Mouse (Mus musculus): ENCODE data around the gene Kif5a. TPM values are rescaled to one million over a fixed set of nuclear protein-coding genes. Genes with fewer than 3 reads are reported as not detected.

The Kif5a gene
- polyA plus RNA-seq, 1 experiment from 2014 or later: 70.0 TPM

DNA sequence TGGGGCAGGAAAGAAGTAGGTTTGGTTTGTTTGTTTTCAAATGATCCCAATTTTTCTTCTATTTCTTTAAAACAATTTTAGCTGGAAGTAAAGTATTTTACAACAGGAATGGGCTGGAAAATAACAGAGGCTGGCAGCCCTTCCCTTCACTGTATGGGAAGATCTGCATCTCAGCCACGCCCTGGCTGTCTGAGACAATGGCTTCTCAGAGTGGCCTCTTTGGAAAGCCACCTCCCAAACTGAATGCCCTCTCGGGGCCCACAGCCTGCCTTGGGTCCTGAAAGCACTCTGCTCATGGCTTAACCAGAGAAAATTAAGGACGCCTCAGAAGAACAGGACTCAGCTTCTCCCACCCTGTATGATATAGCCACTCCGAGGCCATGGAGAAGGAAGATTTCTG, 6.7 kb upstream of the Kif5a start:
- 59% methylated on average over 4 of the region's 4 CpGs for WGBS

DNA sequence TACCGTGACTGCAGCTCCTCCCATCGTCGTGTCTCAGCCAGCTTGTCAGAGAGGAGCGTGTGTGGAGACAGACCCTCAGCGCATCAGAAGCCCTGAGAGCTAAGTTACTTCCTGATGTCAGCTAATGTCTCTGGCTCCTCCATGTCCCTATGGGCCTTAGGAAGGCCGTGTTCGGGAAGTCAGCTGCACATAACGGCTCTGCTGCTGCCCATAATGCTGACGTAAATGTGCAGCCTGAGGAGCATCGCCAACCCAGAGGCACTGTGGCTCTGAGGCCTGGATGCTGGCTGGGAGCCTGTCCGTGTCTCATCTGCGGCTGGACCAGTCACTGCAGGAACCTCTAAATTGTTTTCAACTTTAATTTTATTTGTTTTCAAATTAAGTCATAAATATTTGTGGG, 5.9 kb upstream of the Kif5a start:
- Histone ChIP-seq H3K4me2 (replicated peaks) (no peak overlapping the region), H3K27ac (peak overlapping the region; percentile 24; the same call in 1 of the 2 replicates), H3K4me1 (peaks cover 31% of the 10 kb centered on the region), H3K9me3 (replicated peaks) (no peaks in the 10 kb centered on the region), H3K9ac (0 out of 2 replicates have a peak overlapping the region, but pooled peaks have one; percentile 8), H3K4me3 (no peak overlapping the region), H3K36me3 (peaks cover 47% of the 10 kb centered on the region), H3K27me3 (peaks cover 5% of the 10 kb centered on the region)
- ATAC-seq (ENCODE audit: low FRiP score): no peak
- whole genome bisulfite sequencing: 77% methylated on average over 12 of the region's 12 CpGs

More for the DNA sequence above, 6.7 kb upstream of the Kif5a start:
- Histone ChIP-seq H3K9me3 (replicated peaks) (no peaks in the 10 kb centered on the region), H3K27ac (peak overlapping the region; percentile 26; the same call in 1 of the 2 replicates), H3K9ac (no peak overlapping the region), H3K4me2 (replicated peaks) (no peak overlapping the region), H3K27me3 (no peaks in the 10 kb centered on the region), H3K36me3 (peaks cover 55% of the 10 kb centered on the region), H3K4me3 (no peak overlapping the region), H3K4me1 (peaks cover 31% of the 10 kb centered on the region)
- ATAC-seq (ENCODE audit: low FRiP score): no peak

DNA sequence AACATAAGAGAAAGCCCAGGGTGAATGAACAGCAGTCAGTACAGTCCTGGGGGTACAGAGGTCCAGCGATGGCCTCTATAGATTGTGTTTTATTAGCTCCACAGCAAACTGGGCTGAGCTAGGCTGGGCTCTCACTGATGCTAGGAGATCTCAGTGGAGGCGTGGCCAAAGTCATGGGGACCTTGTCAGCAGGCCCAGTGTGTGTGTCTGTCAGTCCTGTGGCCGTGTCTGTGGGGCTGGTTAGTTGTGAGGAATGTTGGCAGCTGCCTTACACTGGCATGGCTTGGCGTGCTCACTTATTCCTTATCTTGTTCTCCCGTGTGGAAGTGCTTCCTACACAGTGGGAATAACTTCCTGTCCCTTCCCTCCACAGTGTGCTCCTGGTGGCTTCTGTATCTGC, 5.3 kb upstream of the Kif5a start:
- Histone ChIP-seq H3K9ac (0 out of 2 replicates have a peak overlapping the region, but pooled peaks have one; percentile 8), H3K4me1 (peaks cover 34% of the 10 kb centered on the region), H3K36me3 (peaks cover 41% of the 10 kb centered on the region), H3K9me3 (replicated peaks) (no peaks in the 10 kb centered on the region), H3K4me3 (no peak overlapping the region), H3K4me2 (replicated peaks) (no peak overlapping the region), H3K27ac (peak overlapping the region; percentile 24; the same call in 1 of the 2 replicates), H3K27me3 (peaks cover 10% of the 10 kb centered on the region)
- ATAC-seq (ENCODE audit: low FRiP score): no peak
- WGBS: 80% methylated on average over 5 of the region's 5 CpGs

DNA sequence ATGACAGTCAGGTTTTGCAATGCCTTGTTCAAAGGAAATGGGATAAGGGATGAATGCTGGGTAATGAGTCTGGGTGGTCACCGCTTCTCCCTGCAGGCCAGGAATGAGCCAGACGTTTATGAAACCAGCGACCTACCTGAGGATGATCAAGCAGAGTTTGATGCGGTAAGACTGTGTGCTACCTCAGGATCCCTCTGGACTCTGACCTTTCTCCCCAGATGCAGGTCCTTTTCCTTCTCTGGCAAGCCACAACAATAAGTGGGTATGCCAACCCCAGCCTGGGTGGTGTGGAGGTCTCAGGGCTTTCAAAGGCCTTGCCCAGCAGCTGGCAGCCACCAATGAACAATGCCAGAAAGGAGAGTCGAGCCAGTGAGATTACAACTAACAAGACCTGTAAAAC, 4.2 kb upstream of the Kif5a start:
- ATAC-seq (ENCODE audit: low FRiP score): no peak
- peaks cover 14% of the 10 kb centered on the region for H3K27me3 ChIP-seq
- peaks cover 39% of the 10 kb centered on the region for H3K4me1 ChIP-seq
- whole genome bisulfite sequencing: 76% methylated on average over 5 of the region's 5 CpGs
- peak overlapping the region; percentile 99 for H3K9ac ChIP-seq
- no peaks in the 10 kb centered on the region for H3K9me3 ChIP-seq (replicated peaks)
- peaks cover 30% of the 10 kb centered on the region for H3K36me3 ChIP-seq
- H3K27ac ChIP-seq: peak overlapping the region; percentile 93; the same call in 1 of the 2 replicates
- peak overlapping the region; percentile 97 for H3K4me3 ChIP-seq
- peak overlapping the region; percentile 92 for H3K4me2 ChIP-seq (replicated peaks)

DNA sequence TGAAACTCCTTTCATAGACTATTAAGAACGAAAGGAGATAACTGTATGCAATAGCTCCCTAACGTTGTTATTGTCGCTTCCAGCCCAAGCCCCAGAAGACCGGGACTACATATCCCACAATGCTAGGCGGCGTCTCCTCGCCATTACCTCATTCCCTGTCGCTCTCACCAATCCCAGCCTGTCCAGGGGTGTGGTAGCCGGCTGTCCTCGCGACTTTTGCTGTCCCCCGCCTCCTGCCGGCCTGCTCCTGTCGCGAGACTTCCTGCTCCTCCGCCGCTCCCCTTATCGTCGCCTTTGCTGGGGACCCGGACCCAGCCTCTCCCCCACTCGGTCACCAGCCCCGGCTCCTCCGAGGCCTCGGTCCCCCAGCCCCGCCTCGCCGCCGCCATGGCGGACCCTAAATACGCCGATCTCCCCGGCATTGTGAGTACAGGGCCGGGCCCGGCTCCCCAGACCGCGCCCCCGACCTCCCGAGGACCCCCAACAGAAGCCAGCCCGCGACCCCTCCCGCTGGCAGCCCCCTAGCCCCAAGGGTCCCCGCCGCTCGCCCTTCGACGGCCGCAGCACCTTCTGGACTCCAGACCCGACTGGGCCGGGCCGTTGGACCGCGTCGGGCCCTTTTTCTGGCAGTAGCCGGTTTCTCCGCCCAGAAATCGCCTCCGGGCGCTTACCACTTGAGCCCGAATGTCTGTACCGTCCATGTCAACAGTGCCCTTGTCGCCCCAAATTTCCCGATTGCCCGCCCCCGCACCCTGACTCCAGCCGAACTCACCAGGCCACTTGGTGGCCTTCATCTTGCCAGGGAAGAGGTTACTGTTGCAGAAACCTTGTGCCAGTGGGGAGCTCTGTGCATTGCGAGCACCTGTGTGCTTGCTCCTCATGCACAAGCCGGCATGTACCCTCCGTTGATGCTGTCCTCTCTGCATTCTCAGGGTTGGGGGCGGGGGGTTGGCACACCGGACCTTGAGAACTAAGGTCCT, 3.3 kb upstream of the Kif5a start, which contains the start of gene Dctn2:
Gene Dctn2, plus strand, starts transcription at position 257 of the 980 bp plus-strand sequence.
- no peaks in the 10 kb centered on the region for H3K9me3 ChIP-seq (replicated peaks)
- H3K4me2 ChIP-seq (replicated peaks): peak within 1 kb of the TSS; percentile 92
- peaks cover 21% of the 10 kb centered on the region for H3K36me3 ChIP-seq
- H3K4me1 ChIP-seq: peaks cover 44% of the 10 kb centered on the region
- peak within 1 kb of the TSS; percentile 99 for H3K9ac ChIP-seq
- WGBS: under 1% methylated on average over 66 of the region's 70 CpGs
- ATAC-seq (ENCODE audit: low FRiP score): peak; percentile 94
- peak within 1 kb of the TSS; percentile 93 for H3K27ac ChIP-seq
- H3K27me3 ChIP-seq: peaks cover 14% of the 10 kb centered on the region
- peak within 1 kb of the TSS; percentile 97 for H3K4me3 ChIP-seq

DNA sequence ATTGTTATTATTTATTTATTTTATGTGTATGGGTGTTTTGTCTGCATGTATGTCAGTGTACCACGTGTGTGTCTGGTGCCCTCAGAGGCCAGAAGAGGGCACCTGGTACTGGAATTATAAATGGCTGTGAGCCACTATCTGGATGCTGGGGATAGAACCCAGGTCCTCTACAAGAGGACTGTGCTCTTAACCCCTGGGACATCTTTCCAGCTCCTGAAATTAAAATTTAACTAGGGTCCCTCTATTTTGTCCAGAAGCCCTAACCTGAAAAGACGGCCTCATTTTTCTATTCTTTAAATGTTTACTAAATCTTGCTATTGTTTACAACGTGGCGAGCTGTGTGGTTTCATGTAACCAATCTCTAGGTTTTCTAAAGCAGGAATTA, 2.6 kb upstream of the Kif5a start:
- Histone ChIP-seq H3K4me3 (peak overlapping the region; percentile 97; the same call in 1 of the 2 replicates), H3K9ac (no peak overlapping the region), H3K27ac (peak overlapping the region; percentile 93; the same call in 1 of the 2 replicates), H3K36me3 (peaks cover 17% of the 10 kb centered on the region), H3K4me1 (peaks cover 51% of the 10 kb centered on the region), H3K9me3 (replicated peaks) (no peaks in the 10 kb centered on the region), H3K4me2 (replicated peaks) (peak overlapping the region; percentile 34), H3K27me3 (peaks cover 14% of the 10 kb centered on the region)
- 25% methylated on average over 4 of the region's 4 CpGs for WGBS
- peak; percentile 48; the same call in 1 of the 2 replicates for ATAC-seq (ENCODE audit: low FRiP score)

DNA sequence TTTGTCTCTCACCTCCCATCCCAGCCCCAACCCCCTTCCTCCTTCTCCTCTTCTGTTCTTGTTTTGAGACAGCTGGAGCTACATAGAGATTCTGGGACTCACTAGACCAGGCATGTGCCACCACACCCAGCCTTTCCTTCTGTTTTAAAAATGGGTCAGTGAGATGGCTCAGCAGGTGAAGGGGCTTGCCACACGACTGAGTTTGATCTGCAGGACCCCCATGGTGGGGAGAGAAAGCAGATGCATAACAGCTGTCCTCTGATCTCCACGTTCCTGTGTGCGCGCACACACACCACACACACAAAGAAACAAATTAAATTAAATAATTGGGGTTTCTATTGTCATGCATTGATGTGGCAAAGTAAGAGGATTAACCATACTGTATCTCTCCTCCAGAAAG, 1.8 kb upstream of the Kif5a start:
- no peak overlapping the region for H3K4me2 ChIP-seq (replicated peaks)
- peaks cover 51% of the 10 kb centered on the region for H3K4me1 ChIP-seq
- ATAC-seq (ENCODE audit: low FRiP score): no peak
- H3K9ac ChIP-seq: no peak overlapping the region
- no peaks in the 10 kb centered on the region for H3K9me3 ChIP-seq (replicated peaks)
- H3K4me3 ChIP-seq: no peak overlapping the region
- 62% methylated on average over 4 of the region's 4 CpGs for WGBS
- no peak overlapping the region for H3K27ac ChIP-seq
- peaks cover 11% of the 10 kb centered on the region for H3K36me3 ChIP-seq
- peaks cover 14% of the 10 kb centered on the region for H3K27me3 ChIP-seq

DNA sequence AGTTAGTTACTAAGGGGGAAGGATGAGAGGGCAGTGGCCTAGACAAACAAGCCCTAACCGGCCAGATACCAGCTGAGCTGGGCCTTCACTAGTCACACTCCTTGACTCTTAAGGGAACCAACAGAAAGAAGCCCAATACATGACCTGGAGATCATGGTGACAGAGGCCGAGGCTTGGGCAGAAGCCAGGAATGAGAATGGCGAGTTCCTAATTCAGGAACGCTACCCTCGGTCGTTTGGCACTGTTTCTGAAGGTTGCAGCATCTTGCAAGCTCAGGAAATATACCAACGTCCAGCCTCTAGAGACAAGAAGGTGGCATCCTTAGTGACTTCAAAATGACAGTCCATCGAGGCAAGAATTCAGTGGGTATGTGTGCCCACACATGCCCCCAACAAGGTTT, 1.2 kb upstream of the Kif5a start:
- peaks cover 14% of the 10 kb centered on the region for H3K27me3 ChIP-seq
- WGBS: 79% methylated on average over 8 of the region's 8 CpGs
- no peak for ATAC-seq (ENCODE audit: low FRiP score)
- H3K4me1 ChIP-seq: peaks cover 55% of the 10 kb centered on the region
- H3K4me3 ChIP-seq: no peak overlapping the region
- H3K9ac ChIP-seq: no peak overlapping the region
- H3K9me3 ChIP-seq (replicated peaks): no peaks in the 10 kb centered on the region
- no peak overlapping the region for H3K27ac ChIP-seq
- H3K36me3 ChIP-seq: peaks cover 9% of the 10 kb centered on the region
- no peak overlapping the region for H3K4me2 ChIP-seq (replicated peaks)

DNA sequence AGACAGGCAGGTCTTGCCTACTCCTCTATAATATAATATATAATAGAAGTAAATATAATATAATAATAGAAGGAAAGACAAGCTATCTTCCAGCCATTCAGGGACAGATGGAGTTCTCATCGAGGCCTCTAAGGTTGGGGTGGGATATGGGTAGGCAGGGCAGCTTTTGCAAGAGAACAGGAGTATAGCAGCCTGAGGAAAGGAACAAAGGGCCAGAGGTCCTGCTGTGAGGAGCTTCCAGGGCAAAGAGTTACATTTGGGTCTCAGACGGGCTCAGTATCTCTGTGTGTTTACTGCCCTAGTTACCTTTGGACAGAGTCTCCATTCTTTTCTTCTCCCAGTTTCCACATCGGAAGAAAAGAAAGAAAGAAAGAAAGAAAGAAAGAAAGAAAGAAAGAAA, 483 bp upstream of the Kif5a start:
- Histone ChIP-seq H3K4me2 (replicated peaks) (peak overlapping the region; percentile 74), H3K9ac (peak overlapping the region; percentile 84; the same call in 1 of the 2 replicates), H3K27ac (peak overlapping the region; percentile 89; the same call in 1 of the 2 replicates), H3K27me3 (peaks cover 14% of the 10 kb centered on the region), H3K4me1 (peaks cover 56% of the 10 kb centered on the region), H3K9me3 (replicated peaks) (no peaks in the 10 kb centered on the region), H3K4me3 (0 out of 2 replicates have a peak overlapping the region, but pooled peaks have one; percentile 53), H3K36me3 (peaks cover 3% of the 10 kb centered on the region)
- 30% methylated on average over 3 of the region's 3 CpGs for WGBS
- ATAC-seq (ENCODE audit: low FRiP score): no peak

DNA sequence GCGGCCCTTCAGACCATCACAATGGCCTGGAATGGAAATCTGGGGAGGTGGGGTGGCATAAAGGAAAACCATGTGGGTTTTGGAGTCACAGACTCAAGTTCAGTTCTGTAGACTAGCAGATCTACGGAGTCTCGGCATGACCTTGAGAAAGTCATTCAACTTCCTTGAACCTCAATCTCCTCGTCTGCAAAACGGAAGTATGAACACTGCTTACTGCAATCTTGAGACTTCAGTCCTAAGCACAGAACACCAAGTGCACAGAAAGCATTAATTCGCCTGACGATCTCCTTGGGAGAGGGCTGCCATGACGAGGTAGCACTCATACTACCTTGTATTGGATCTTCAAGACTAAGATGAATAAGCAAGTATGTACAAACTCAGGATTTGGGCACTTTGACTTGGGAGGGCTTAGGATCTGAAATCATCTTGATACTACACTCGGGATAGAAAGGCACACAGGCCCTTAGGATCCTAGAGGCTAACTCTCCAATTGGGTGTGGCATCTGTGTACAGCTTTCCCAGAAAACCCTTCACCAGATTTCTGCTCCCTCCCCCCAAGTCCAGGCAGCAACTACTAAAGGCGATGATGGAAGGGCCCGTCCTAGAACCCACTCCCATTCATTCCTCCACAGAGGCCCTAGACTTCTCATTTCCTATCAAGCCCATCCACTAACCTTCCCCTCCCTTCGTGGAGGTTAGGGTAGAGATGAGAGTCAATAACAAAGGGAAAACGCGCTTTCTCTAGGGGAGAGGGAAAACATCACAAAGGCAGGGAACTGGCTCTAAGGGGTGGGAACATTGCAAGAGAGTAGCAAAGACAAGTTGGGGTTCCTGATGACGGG, 1.2 kb downstream of the Kif5a start:
- ATAC-seq (ENCODE audit: low FRiP score): no peak
- Histone ChIP-seq H3K9me3 (replicated peaks) (no peaks in the 10 kb centered on the region), H3K4me1 (peaks cover 48% of the 10 kb centered on the region), H3K9ac (peak overlapping the region; percentile 84), H3K27me3 (peaks cover 14% of the 10 kb centered on the region), H3K27ac (peak overlapping the region; percentile 89), H3K4me3 (peak overlapping the region; percentile 53), H3K36me3 (no peaks in the 10 kb centered on the region), H3K4me2 (replicated peaks) (peak overlapping the region; percentile 74)
- WGBS: 63% methylated on average over 15 of the region's 15 CpGs

DNA sequence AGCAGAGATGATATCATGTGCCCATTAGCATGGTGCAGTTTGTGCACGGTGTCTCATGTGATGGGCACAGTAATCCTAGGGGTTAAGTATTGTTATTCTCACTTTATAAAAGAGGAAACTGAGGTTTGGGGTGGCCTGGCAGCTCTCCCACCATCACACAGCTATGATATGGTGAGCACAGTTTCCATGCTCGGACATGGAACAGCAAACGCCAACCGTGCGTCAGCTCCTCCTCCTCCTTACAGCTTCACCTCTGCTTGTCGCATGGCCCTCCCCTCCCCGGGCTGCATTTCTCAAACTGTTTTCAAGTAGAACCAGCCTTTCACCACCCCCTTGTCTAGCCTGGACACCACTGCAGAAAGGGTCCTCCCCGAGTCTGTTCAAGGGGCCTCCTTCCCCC, 4.7 kb downstream of the Kif5a start:
- no peak for ATAC-seq (ENCODE audit: low FRiP score)
- Histone ChIP-seq H3K4me1 (peaks cover 44% of the 10 kb centered on the region), H3K4me3 (no peak overlapping the region), H3K36me3 (no peaks in the 10 kb centered on the region), H3K27me3 (peaks cover 5% of the 10 kb centered on the region), H3K9ac (no peak overlapping the region), H3K9me3 (replicated peaks) (no peaks in the 10 kb centered on the region), H3K27ac (no peak overlapping the region), H3K4me2 (replicated peaks) (peak overlapping the region; percentile 74)
- 70% methylated on average over 8 of the region's 8 CpGs for WGBS

DNA sequence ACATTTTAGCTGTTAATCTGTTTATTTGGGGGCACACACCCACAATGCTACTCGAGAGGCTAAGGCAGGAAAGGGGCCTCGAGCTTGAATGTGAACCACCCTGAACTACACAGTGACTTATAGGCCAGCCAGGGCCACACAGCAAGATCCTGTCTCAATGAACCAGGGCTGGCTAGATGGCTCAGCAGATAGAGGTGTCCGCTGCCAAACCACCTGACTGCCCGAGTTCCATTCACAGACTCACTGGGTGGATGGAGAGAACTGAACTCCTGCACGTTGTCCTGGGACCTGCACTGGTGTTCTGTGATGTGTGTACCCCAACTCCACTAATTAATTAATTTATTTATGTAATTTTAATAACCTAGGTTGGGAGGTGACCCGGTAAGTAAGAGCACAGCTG, 5.4 kb downstream of the Kif5a start:
- WGBS: 85% methylated on average over 6 of the region's 6 CpGs
- Histone ChIP-seq H3K4me2 (replicated peaks) (no peak overlapping the region), H3K4me1 (peaks cover 40% of the 10 kb centered on the region), H3K4me3 (no peak overlapping the region), H3K9me3 (replicated peaks) (no peaks in the 10 kb centered on the region), H3K36me3 (no peaks in the 10 kb centered on the region), H3K27ac (no peak overlapping the region), H3K9ac (no peak overlapping the region), H3K27me3 (no peaks in the 10 kb centered on the region; the same call in 1 of the 2 replicates)
- no peak for ATAC-seq (ENCODE audit: low FRiP score)
